Mouse (Mus musculus) NIH3T3 (cell line): ENCODE measurements at regions not wholly inside any gene's neighbourhood (a gene's known extent, or its start where the extent isn't known, plus 50 kb on each side); places are given as distances from the start of the nearest gene placed in this dataset.

ENCODE experiments used
- DNase-seq: peaks from one replicate; pipeline ENCODE4 v3.0.0-alpha.2; 2012; ENCODE audit warnings: low read depth

DNA sequence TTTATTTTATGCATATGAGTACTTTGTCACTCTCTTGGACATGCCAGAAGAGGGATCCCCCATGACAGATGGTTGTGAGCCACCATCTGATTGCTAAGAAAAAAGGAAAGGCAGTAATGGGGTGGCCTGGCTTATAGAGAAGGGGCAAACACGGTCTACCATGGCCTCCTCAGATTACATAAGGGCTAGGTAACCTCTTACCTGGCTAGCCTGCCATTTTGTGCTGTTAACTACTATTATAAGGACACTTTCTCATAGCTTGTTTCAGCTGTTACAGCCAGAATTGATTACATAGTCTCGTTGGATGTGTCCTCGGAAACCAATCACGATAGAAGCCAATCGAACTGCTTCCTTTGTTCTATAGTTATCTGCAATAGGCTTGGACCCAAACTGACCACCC is 60.9 kb upstream of the Gm14496 start:
- DNase-seq = no peak

DNA sequence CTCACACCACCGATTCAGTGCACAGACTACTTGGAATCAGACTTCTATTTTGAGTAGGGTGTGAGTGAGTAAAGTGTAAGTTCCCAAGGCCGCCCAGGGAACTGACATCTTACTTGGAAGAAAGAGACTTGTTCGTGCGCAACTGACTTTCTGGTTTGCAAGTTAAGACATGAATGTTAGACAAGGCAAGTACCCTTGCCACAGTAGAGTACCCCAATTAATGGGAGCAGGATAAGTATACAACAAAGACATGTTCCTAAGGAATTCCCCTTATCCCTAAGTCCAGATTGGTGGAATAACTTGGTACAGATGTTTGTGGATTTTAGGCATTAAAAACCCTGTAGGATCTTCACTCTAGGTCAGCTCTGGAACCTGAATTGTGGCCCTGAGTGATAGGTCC is 60.4 kb upstream of the Gm14496 start:
- peak; percentile 10 for DNase-seq

GRCm38 (mm10) chr2:181931077-181931815 is 59.7 kb upstream of the Gm14496 start:
- DNase-seq = peak; percentile 86

GRCm38 (mm10) chr2:181931918-181932605 is 58.9 kb upstream of the Gm14496 start:
- peak; percentile 92 for DNase-seq
